Mouse (Mus musculus) colon, adult 2 months (tissue): Measurements from ENCODE around the gene Olfr19. TPM values are rescaled to one million over a fixed set of nuclear protein-coding genes. Genes with fewer than 3 reads are reported as not detected.

Experiments used
- polyA plus RNA-seq: library from polyadenylated mRNA; depleted of rRNA; stranded (reverse); fragments of >200 nt; gene quantifications from 2 replicates; pipeline ENCODE4 v1.2.3, GENCODE M21; 2012; rRNA removed

Olfr19 gene
- not detected in 2 replicates for polyA plus RNA-seq

GRCm38 (mm10) chr16:16676305-16676704 is at the start of gene Olfr19:
Olfr19 (minus strand) TSS chr16:16676405.

Other genes with a start within 250 kb of the Olfr19 start
- gene Fgd4, start 75.9 kb downstream of the Olfr19 start, polyA plus RNA-seq = 5.8 and 7.4 TPM in 2 replicates
- gene Spag6l, start 153.1 kb upstream of the Olfr19 start, polyA plus RNA-seq = 0.44 and 0.49 TPM in 2 replicates
- gene Igll1, start 187.6 kb upstream of the Olfr19 start, polyA plus RNA-seq = not detected in 2 replicates
- 55.2 and 60.0 TPM in 2 replicates for gene Top3b, start 194.3 kb upstream of the Olfr19 start, polyA plus RNA-seq
- 3.9 and 5.7 TPM in 2 replicates for gene Vpreb1, start 194.4 kb upstream of the Olfr19 start, polyA plus RNA-seq
- gene Ppm1f, start 220.1 kb upstream of the Olfr19 start, polyA plus RNA-seq = 5.5 and 5.9 TPM in 2 replicates